Mouse (Mus musculus) hematopoietic multipotent progenitor cell, adult 10-12 weeks (in vitro differentiated cells): ENCODE data around the gene Rbl2. TPM values are rescaled to one million over a fixed set of nuclear protein-coding genes. Genes with fewer than 3 reads are reported as not detected.

Experiments used
- polyA plus RNA-seq: library from polyadenylated mRNA; stranded (reverse); fragments of >175 nt; gene quantifications from 2 replicates; pipeline ENCODE4 v1.2.3, GENCODE M21; 2012; ENCODE audit warnings: low replicate concordance

Rbl2 gene
- polyA plus RNA-seq: 12.0 and 21.5 TPM in 2 replicates

DNA sequence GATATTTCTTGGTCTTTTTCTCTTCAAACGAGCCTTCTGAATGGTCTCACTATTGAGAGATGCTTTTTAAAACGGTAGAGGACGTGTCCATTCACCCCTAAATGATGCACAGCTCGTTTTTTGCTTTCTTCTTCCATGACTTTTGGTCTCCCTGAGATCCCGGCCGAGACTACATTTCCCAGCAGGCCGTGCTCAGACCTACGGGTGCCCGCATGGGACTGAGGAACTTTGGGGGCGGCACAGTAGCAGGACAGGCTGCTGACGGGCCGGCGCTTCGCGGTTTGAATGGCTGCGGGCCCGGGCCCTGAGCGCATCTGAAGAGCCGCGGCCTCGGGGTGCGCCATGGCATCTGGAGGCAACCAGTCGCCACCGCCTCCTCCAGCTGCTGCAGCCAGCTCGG is at the start of gene Rbl2:
Gene Rbl2, plus strand, starts transcription at position 224 of the 400 bp plus-strand sequence.

Other genes with a start within 250 kb of the Rbl2 start
- gene Chd9, start 241.7 kb upstream of the Rbl2 start, polyA plus RNA-seq: 1.7 and 3.7 TPM in 2 replicates
- gene Aktip, start 129.9 kb downstream of the Rbl2 start, polyA plus RNA-seq: 7.1 TPM in 2 replicates
- gene Rpgrip1l, start 243.2 kb downstream of the Rbl2 start, polyA plus RNA-seq: 0.24 and 0.53 TPM in 2 replicates
- gene Fto, start 243.5 kb downstream of the Rbl2 start, polyA plus RNA-seq: 1.7 and 7.3 TPM in 2 replicates